17 mouse cellular contexts compared by ENCODE assay signal in genomic region chr15:14741733-14742132, GRCm38 (mm10).
DNase-seq lines count a peak whose midpoint lies in the region; TF ChIP-seq lines count a peak whose summit lies in the region.
"Had no signal": no experiment of that assay in that cellular context is flagged by ENCODE, and none has a peak within 500 bp of the region (broad histone marks: within the 10 kb centered on the region; RNA-seq: fewer than 3 reads in every experiment).

No protein-coding gene starts in this region.

- H3K27ac ChIP-seq in MEL (ENCODE audit: control insufficient read depth, low read depth, low read length): no peak overlapping the region

- no peak for TF ChIP-seq RAD21 in MEL (IDR thresholded peaks at IDR 0.05; ENCODE audit: low read depth, low read length)

- peaks cover 2 to 10% of the 10 kb centered on the region in 2 experiments; a peak in 2 of 4 replicates for H3K4me1 ChIP-seq in MEL (ENCODE audit: control insufficient read depth in 1 of 2, insufficient read depth in 2 of 2, low read length in 2 of 2)

- H3K27me3 ChIP-seq in MEL (ENCODE audit: control insufficient read depth in 1 of 2, insufficient read depth in 2 of 2, low read length in 2 of 2): no peaks in the 10 kb centered on the region
- H3K27me3 ChIP-seq: CH12.LX, Patski had no signal

- no peak overlapping the region for H3K4me3 ChIP-seq in MEL (ENCODE audit: control insufficient read depth in 1 of 2, insufficient read depth in 1 of 2, low read depth in 2 of 2, low read length in 2 of 2)

- H3K9me3 ChIP-seq in MEL (replicated peaks; ENCODE audit: insufficient read depth, low read length): no peaks in the 10 kb centered on the region
- H3K9me3 ChIP-seq: G1E had no signal

- no peak for TF ChIP-seq CTCF in MEL (IDR thresholded peaks at IDR 0.05 in 2 of 3, conservative IDR thresholded peaks at IDR 0.05 in 1 of 3; ENCODE audit: control insufficient read depth in 1 of 3, insufficient read depth in 1 of 3, low read depth in 2 of 3, low read length in 3 of 3, poor library complexity in 1 of 3, severe bottlenecking in 1 of 3)

- DNase-seq in MEL (ENCODE audit: low read depth, low spot score): peak; percentile 19
- DNase-seq in adrenal gland, postnatal 14 days: no peak
- DNase-seq: adrenal gland, adult 2 months; adrenal gland, adult 8-10 months; adrenal gland, postnatal 10 days; adrenal gland, postnatal 25 days; adrenal gland, postnatal 36 days; B cell, adult 2 months; cerebellum, adult 11 months; cerebellum, adult 11-12 months; cerebellum, adult 18-20 months; cerebellum, adult 2 months; cerebellum, adult 8-10 months; cerebellum, adult 9-10 months had no signal

- TF ChIP-seq EP300 in MEL (IDR thresholded peaks at IDR 0.05; ENCODE audit: low read depth in 1 of 2, low read length in 2 of 2): peak; percentile 42 to 63

- H3K36me3 ChIP-seq in MEL (ENCODE audit: control insufficient read depth in 1 of 2, insufficient read depth in 2 of 2, low read length in 2 of 2): peaks cover 0 to 9% of the 10 kb centered on the region in 2 experiments; a peak in 2 of 4 replicates
- H3K36me3 ChIP-seq: G1E had no signal

- H3K79me2 ChIP-seq in MEL (ENCODE audit: control insufficient read depth, insufficient read depth, low read length, poor library complexity): no peaks in the 10 kb centered on the region

- H3K9ac ChIP-seq in MEL (ENCODE audit: control insufficient read depth, low read depth, low read length, poor library complexity, severe bottlenecking): no peak overlapping the region

- TF ChIP-seq POLR2A in MEL (IDR thresholded peaks at IDR 0.05; ENCODE audit: control insufficient read depth in 1 of 2, insufficient read depth in 1 of 2, low read depth in 1 of 2, low read length in 2 of 2, poor library complexity in 1 of 2): no peak

TF ChIP-seq in MEL, 35 proteins besides CTCF, POLR2A, EP300 and RAD21:
- TF ChIP-seq NELFE (IDR thresholded peaks at IDR 0.05; ENCODE audit: low read depth, low read length) (no peak), JUND (IDR thresholded peaks at IDR 0.05; ENCODE audit: low read depth, low read length) (no peak), MEF2A (IDR thresholded peaks at IDR 0.05; ENCODE audit: extremely low read depth, insufficient replicate concordance, low read depth, low read length, poor library complexity, severe bottlenecking) (peak; percentile 79; the same call in 1 of the 2 replicates), MXI1 (IDR thresholded peaks at IDR 0.05; ENCODE audit: low read depth, low read length) (no peak), MYB (IDR thresholded peaks at IDR 0.05; ENCODE audit: low read depth, low read length) (peak; percentile 46; the same call in 1 of the 2 replicates), TCF12 (IDR thresholded peaks at IDR 0.05; ENCODE audit: low read depth, low read length) (peak; percentile 64; the same call in 1 of the 2 replicates), GATA1 (IDR thresholded peaks at IDR 0.05; ENCODE audit: low read depth, low read length) (peak; percentile 39; the same call in 1 of the 2 replicates)
TF ChIP-seq in MEL: peak in this region for 4.
